Mouse (Mus musculus): ENCODE data around the gene Scgb2b7.
"Not testable (repeated sequence)": the region's sequence is repeated elsewhere in the genome, so short reads cannot be mapped to it uniquely, and the experiment has no call there.

Scgb2b7 gene

DNA sequence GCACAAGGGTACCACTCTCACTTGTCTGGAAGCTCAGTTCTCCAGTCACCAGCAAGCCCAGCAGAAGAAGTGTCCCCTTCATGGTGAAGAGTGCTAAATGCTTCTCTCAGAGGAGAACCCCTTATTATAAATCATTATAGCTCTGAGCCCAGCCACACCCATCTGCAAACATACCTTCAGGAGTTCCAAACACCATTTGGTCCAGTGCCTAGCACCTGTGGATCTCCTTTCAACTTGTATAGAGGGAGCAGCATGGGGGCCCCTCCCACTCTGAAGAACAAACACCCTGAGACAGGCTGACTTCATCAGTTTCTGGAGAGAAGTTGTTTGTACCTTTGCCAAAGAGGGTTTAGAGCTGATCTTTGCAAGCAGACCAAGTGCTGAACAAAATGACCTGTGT, at the start of gene Scgb2b7:
Gene Scgb2b7, minus strand, starts transcription at position 101 of the 400 bp plus-strand sequence.
- DNase-seq: not testable (repeated sequence)

DNA sequence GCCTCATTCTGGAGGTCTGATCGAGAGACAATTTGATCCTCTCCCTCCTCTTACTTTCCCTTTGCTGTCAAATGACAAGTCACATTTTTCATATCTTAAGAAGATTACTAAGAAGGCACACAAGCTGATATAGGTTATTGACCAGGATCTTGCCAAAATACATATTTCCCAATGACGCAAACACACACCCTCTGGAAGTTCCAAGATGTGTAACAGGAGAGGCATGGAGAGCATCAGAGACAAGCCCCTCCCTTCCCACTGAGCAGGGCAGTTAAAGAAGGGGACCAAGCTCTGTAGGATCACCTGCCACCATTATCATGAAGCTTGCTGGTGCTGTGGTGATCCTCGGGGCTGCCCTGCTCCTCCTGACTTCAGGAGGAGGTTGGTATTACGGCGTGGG, 6.8 kb upstream of the Scgb2b7 start, which contains the start of gene Scgb1b7:
Gene Scgb1b7, plus strand, starts transcription at position 301 of the 400 bp plus-strand sequence.
- not testable (repeated sequence) for DNase-seq
